Mouse (Mus musculus): ENCODE measurements around the gene Trio.
A peak's percentile ranks its signal among the peaks of the same experiment; 100 is the strongest.

Gene Trio

GRCm38 (mm10) chr15:27702031-27702971 lies 323.3 kb downstream of the Trio start:
- DNase-seq: peak in 1 of 2 experiments; percentile 8

- DNase-seq: no peak
Measured at GRCm38 (mm10) chr15:27697632-27698031, 328.0 kb downstream of the Trio start.

- DNase-seq: no peak
Measured at GRCm38 (mm10) chr15:27693235-27693634, 332.4 kb downstream of the Trio start.

- DNase-seq: no peak
Measured at GRCm38 (mm10) chr15:27692161-27692560, 333.5 kb downstream of the Trio start.

- DNase-seq: no peak
Measured at GRCm38 (mm10) chr15:27691213-27691612, 334.4 kb downstream of the Trio start.

DNA sequence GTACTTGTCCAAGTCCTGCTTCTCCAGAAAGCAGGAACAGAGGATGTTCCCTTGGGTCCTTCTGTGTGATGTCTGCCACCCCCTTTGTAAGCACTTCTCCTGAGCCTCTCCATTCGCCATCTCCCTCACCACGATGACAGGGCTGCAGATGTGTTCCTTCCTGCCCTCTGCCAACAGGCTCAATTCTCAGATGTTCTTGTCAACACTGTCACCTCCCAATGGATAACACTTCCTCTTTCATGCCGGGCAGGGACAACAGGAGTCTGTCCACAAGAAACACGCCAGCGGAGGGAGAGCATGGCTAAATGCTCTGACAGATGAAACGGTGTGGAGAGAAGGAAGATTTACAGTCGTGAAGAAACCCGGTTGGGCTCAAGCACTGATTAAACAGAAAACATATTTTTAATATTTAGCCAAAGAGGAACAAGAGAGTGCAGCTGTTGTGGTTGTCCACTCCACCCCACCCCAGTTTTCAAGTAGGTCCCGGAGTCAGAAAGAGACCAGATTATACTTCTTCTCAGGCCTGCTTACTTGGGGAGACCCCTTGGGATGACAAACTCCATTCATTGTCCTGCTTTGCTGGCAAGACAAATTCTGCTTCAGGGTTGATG lies 337.5 kb downstream of the Trio start:
- no peak for DNase-seq

GRCm38 (mm10) chr15:27684813-27685212 lies 340.8 kb downstream of the Trio start:
- DNase-seq: no peak

DNA sequence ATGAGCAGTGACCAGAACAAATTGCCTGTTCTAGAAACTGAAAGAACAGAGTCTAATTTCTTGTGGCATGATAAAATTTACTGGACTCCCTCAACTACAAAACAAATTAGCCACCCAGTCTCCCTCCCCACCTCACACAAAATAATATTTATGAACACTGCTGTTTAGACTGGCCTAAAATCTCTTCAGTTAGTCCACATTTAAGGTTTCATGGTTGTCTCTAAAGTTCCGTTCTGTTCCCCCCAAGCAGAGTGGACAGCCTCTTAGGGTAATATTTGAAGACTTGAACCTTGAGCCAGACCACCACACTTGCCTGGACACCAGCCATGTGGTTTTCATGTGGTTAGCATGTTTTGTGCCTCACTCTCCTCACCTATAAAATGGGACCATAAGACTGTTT lies 342.4 kb downstream of the Trio start:
- DNase-seq: no peak

DNA sequence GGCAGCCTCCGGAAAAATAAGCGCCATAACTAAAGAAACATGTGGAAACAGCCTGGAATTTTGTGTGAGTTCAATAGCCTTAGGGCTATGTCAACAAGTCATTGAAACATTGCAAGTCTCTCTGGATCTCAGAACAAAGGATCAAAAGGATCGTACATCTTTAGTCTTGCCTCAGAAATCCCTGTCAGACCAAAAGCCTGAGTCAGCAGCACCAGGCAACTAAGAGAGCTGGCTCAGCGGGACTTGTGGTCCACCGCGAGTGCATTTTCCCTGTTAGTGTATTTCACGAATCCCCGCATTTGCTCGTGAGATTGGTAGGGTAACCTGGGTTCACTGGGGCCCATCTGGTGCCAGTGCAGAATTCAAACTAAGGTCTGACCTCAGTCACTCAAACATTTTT lies 343.0 kb downstream of the Trio start:
- DNase-seq: no peak

- peak; percentile 89 to 95 for DNase-seq
Measured at GRCm38 (mm10) chr15:27681419-27682187, 344.0 kb downstream of the Trio start, which contains the start of gene Otulinl. Gene Otulinl, minus strand, starts transcription at chr15:27681579.

DNA sequence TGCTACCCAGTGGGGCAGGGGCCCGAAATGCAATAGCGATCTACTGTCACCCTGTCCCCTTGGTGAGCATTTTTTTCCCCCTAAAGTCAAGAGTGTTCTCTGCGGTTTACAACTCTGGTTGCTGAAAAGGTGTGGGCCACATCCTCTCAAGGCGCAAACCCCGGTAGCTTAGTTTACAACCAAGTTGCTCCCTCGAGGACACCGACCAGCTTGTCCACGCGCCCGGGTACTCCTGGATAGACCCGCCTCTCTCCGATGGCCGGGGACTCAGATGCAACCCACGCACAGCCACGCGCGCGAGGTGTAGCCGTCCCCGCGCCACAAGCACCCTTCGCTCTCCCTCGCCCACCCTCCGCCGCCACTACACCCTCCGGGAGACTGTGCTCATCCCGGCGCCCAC lies 344.7 kb downstream of the Trio start:
- DNase-seq: peak in 1 of 2 experiments; percentile 8
